Mouse (Mus musculus) NIH3T3 (cell line): ENCODE measurements around the gene Lenep.
A peak's percentile ranks its signal among the peaks of the same experiment; 100 is the strongest.

Source experiments
- DNase-seq: peaks from one replicate; pipeline ENCODE4 v3.0.0-alpha.2; 2012; ENCODE audit warnings: low read depth

Lenep gene

DNA sequence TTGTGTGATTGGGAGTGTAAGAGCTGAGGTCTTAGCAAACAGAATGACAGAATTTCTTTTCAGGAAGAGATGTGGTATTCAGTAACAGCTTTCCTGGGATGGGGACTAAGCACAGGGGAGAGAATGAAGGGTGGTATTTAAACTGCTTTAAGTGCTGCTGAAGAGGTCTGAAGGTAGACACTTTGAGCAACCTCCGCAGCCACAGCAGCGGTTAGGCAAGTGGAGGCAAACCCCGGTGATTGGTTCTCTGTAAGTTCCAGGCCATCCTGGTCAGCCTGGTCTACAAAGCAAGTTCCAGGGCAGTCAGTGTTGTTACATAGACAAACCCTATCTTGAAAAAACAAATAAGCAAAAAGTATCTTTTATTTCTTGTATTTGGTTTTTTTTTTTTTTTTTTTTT, 17.4 kb upstream of the Lenep start:
- peak; percentile 46 for DNase-seq

DNA sequence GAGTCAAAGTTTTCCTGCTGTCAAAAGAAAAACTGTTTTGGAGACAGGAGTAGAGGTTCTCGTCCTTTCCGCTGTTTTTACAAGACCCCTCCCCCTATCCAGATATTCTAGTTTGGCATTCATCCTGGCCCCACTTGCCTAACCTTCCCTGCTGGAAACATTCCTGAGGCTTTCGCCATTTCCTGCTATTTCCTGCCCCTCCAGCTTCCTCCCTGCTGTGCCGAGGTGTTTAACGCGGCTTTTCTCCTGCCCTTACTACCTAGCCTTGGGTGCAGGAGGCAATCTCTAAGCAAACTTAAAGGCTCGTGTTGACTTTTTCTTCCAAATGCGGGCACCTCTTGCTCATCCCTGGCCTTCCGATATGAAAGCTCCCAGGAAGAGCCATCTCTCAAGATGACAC, 17.0 kb upstream of the Lenep start:
- peak; percentile 92 for DNase-seq

DNA sequence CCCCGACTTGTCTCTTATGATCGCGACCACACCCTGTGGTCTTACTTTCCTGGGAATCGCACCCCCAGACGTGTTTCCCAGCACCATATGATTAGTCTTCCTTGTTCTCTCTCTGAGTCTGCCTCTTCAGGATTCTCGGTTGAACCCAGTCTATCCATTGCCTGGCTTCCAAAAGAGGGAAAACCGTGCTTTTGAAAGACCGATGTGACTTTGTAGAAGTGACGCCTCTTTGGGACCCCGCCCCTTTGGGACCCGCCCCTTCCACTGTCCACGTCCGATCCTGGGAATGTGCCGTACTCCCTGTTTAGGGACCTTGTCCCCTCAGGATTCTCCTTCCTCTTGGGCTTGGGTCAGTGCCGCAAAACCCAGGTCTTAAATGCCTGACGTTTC, 16.3 kb upstream of the Lenep start:
- peak; percentile 86 for DNase-seq

DNA sequence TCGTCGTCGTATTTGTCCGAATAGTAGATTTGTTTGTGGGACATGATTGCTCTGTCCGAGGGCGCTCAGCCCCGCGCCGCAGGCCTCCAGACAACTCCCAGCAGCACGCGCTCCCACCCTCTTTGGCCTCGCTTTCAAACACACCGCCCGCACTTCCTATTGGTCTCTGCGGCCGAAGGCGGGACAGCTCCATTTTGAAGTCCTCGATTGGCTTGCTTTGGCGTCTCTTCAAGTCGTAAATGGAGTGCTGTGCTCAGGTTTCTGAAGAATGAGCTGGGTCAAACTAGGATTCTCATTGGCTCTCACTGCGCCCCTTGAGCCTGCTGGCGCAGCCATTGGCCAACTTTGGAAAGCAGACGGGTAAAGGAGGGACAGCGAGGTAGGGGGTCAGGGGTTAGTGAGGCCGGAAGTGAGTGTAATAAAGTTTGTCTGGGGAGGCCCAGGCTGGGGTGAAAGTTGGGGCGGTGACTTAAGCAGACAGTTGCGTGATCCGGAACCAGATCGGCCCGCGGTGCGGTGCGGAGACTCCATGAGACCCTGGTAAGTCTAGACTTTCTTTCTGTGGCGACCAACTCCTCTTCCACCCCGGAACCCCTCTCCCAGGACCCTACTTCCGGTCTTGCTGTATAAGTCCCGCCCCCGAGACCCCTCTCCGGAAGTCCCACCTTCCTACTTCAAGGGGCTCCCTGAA, 15.7 kb upstream of the Lenep start, which contains the start of the genes Cks1b and Shc1:
Gene Cks1b (minus strand): TSS at position 214 of the 691 bp plus-strand sequence.
Gene Shc1 (plus strand): TSS at position 274 of the 691 bp plus-strand sequence.
- peak; percentile 99 for DNase-seq

DNA sequence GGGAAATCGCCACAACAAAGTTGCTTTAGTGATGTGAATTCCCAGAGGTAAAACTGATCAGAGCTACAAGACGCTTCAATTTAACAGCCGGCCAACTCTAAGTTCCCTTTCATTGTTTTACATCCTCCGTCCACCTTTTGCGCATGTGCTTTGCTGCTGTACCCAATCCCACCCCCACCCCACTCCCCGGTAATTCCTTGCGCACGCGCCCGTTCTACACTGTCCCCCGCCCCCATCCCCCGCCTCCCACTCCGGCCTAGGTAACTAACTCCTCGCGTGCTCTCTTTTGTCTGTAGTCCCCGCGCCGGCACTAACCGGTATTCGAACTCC, 15.2 kb upstream of the Lenep start:
- no peak for DNase-seq

DNA sequence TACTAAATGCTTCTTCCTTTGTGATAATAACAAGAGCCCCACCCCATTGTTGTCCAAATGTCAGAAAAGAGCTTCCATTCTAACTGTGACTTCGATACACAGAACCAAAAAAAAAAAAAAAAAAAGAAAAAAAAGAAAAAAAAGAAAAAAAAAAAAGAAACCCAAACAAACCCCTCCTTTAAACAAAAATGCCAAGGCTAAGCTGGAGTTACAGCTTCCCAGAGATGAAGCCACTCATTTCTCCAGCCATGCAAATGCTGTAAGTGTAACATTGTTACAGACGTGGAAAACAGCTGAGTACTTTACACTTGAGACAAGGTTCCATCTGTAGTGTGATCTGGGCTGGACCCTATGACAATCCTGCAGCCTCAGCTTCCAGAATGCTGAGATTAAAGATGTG, 14.5 kb upstream of the Lenep start:
- DNase-seq, result no peak

DNA sequence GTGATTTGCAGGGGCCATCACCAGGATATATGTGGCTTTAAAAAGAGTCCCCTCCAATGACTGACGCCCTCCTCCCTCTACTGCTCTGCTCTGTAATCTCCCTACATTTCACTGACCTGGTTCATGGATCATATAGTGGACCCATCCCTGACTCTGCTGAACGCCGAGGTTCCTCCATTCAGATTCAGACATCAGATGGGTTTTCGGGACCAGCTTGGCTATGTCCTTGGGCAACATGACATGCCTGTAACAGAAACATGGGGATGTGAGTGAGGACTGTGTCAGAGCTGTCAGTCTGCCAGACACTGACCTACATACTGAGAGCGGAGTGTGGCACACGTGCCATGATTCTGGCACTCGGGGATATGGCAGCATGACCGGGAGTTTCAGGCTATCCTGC, 13.6 kb upstream of the Lenep start:
- no peak for DNase-seq

DNA sequence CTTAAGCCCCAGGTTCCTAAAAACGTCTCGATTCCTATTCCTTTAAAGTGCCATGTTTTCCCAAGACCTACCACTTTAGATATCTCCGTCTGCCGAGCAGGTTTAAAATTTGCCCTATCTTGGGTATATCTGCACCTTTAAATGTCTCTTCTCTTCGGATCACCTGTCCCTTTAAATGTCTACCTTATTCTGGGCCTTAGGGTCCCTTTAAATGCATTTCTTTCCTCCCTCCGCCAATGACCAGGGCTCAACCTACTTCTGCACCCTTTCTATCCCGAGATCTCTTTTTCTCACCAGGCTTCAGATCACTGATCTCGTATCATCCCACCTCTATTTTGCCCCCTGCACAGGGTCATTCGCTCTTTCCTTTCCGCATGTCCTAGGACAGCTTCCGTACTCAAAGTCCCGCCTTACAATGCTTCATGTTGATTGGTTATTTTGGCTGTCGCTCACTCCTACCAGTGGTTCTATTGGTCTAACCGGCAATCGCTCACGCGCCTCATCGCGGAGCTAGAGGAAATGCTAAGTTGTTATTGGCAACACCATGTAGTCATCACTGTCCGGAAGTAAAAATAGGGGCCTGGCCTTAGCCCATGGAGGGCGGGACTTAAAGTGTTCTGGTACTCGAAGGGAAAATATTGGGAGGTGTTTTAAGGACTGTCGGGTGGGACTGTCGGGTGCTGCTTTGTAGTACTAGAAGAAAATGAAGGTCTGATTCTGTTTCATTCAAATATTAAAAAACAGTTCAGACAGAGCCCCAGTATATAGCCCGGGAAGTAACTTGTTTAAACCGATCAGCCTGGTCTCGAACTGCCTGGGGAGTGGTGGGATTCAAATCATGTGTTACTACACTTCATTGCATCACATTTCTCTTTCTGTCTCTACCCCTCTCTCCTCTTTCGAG, 9.1 kb upstream of the Lenep start, which contains the start of gene Flad1:
Gene Flad1 (minus strand): TSS at position 381 of the 904 bp plus-strand sequence.
- peak; percentile 100 for DNase-seq

DNA sequence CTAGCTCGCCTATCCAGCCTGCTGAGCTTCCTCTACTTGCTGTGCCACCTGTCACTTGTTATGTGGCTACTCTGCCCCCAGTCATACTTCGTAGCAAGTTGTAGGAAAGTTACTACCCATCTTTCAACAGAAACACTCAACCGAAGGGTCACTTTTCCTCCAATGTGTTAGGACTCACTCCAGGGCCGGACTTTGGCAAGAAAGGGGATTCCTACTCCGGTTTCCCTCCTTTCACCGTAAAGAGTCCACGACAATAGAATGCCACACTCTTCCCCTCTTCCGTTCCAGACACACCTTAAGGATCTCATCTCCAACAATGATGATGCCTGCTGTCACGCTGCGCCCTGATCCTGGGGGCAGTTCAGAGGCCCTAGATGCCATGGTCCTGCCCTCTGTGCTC, 8.3 kb upstream of the Lenep start:
- no peak for DNase-seq

DNA sequence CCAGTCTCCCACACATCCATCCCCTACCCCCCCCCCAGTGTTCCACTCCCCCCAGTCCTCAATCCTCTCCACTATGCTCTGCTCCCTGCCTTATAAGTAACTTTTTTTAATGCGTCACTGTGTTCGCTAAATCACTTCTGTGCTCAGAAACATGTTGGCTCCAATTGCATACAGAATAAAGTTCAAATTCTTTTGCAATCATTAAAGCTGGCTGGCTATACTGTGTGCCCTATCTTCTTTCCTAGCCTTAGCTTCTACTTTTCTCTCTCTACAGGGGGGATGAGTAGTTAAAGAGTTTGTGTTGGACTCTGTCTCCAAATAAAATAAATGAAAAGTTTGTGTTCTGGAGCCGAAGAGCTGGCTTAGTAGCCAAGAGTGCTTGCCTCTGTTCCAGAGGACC, 7.1 kb upstream of the Lenep start:
- DNase-seq, result no peak

DNA sequence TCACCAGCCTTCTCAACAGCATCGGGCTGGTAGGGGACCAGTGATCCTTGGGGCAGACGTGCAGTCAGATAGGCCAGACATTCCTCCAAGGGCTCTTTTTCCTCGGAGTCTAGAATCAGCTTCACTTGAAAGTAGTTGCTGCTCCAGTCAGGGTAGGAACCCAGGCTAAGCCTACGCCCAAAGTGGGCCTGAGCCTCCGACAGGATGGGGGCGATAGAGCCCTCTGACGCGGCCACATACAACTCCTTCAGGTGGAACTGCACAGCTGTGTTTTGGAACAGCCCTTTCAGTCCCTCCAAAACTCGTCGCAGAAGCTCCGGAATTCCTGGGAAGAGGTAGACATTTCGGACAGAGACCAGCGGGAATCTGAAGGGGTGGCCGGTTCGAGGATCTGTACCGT, 5.9 kb upstream of the Lenep start:
- DNase-seq, result no peak

DNA sequence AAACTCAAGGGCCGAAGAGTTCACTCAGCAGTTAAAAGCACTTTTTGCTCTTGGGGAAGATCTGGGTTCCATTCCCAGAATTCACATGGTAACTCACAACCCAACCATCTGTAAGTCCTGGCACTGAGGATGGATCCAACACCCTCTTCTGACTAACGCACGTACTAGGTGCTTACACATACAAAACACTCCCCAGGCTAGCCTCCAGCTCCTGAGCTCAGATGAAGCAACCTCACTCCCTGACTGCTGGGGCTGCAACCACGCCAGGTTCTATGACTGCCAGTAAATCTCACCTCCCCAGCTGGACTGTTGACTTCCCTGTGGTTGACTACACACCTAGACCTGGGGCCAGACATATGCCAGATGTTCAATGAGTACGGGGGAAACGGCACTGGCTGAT, 4.3 kb upstream of the Lenep start:
- DNase-seq, result peak; percentile 62

DNA sequence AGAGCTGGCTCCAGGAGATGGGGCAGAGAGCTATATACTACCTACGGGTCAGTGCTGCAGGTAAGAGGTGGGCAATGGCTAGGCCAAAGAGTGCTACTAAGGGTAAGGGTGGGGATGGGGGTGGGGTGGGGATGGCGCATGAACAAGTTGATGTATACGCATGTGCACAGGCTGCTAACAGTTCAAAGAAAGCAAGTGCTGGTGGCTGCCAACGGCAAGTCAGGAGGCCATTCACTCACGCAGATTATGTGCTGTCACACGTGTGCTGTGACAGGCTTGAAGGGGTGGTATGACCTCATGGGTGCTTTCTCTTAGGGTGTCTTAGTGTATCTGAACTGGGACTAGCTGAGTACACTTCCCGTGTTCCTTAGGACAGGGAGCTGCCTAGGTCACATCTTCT, 1.3 kb downstream of the Lenep start:
- no peak for DNase-seq

DNA sequence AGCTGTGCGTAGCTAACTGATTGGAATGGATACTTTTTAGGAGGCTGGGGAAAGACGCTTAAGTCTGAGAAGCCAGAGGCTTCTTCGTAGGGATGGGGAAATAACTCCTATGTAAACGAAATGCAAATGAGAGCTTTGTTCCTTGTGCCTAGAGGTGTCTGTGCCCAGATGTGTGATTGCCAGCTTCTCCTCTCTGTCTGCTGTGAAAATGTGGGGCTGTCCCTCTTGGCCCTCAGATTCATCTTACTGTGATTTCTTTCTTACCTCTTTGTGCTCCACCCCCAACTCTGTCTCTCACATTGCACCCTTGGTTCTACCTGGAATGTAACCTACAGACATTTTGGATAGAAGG, 6.0 kb downstream of the Lenep start:
- no peak for DNase-seq

DNA sequence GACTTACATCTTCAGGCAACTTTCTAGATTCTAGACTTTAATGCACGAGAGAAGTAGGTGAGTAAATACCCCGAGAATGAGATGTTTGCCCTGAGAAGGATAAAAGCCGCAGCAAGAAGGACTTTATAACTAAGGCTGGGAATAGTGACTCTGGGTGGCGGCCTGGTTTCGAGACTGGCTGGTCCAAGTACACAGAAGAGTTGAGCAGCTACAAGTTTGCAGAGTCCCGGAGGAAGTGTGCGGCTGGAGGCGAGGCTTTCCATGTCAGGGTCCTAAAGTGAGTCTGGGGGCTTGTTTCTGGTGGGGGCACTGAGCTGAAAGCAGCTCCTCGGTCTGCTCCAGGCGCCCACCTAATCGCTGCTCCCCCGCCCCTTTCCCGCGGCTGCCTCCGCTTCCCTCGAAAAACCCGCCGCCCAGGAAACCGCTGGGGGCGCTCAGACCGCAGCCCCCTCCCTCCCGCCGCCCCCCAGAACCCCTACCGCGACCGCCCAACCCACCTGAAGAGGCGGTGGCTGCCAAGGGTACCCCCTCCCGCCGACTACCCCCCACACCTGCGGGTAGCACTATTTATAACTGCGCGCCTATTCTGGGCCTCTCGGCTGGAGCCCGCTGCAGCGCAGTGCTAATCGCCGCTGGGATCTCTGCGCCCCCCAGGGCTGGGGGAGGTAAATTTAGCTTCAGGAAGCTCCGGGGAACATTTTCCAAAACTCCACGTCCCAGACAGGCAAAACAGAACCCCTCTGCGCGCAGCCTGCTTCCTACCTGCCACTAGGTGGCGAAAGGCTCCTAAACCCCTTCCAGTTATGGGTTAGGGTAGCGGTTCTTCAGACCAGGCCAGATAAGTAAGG, 6.6 kb downstream of the Lenep start:
- DNase-seq, result peak; percentile 93

DNA sequence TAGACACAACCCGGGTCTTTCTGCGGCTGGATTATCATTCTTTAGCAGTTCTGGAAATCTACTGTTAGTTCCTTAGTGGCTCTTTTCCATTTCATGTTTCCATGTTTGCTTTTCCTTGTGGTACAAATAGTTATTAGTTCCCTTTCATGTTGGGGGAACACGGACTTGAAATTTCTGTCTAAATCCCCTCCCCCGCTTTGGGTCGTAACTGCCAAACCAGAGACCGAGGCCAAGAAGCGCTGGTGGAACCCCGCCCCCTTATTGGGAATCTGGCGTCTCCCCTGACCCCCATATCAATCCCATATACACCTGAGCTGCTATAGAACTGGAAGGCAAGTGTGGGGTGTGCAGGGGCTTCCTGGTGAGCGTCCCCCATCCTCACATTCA, 7.2 kb downstream of the Lenep start:
- DNase-seq, result peak; percentile 21

DNA sequence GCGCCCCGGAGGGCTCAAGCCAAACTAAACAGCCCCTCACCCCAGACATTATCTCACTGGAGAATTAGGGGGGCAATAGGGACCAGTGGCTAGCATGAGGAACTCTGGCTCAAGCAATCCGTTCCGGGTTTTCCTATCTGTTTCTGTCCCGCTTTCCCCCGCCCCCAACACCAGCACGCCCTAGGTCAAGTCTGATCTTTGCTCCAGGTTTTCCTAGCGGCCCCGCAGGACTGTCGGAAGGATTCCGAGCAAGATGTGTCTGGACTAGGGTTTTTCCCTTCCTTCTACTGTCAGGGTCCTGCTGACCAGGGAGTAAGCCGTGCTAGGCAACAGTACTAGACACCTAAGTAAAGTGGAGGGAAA, 7.7 kb downstream of the Lenep start:
- no peak for DNase-seq

DNA sequence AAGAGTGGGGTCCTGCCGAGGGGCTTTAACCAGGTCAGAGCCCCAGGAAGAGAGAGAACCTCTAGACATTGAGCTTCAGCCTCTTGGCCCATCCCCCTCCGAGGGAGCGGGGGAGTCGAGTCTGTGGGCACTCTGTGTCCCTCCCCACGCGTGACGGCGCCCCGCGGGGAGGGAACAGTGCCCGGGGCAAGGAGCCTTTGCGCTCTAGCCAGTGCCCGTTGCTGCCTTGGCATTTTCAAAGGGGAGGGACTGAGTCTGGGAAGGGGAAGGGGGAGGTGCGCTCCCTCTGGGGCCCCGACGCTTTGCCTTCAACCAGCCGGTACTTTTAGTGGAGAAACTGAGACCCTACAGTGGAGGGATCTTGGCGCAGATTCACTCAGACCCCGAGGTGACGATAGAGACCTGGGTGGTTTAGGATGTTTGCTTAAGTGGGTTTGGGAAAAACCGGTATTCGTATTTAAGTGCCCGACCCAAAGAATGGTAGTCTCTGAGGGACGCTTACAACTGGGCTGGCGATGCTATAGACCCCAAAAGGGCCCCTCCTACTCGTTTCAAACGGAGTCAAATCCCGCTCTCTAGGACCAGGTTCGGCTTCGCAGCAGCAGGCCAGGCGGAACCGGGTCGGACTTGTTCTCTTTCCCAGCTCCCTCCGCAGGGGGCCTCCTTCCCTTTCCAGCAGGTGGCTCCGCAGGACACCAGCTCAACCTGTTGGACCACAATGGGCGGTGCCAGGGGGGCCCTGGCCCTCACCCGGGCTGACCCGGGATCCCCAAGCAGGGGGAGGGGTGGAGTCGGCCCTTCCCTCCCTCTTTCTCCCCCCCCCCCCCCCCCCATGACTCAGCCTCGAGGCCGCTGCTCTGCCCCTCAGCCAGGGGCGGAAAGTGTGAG, 8.3 kb downstream of the Lenep start, which contains the start of gene Zbtb7b:
Gene Zbtb7b (minus strand): TSS at position 771 of the 888 bp plus-strand sequence.
- DNase-seq, result peak; percentile 85

DNA sequence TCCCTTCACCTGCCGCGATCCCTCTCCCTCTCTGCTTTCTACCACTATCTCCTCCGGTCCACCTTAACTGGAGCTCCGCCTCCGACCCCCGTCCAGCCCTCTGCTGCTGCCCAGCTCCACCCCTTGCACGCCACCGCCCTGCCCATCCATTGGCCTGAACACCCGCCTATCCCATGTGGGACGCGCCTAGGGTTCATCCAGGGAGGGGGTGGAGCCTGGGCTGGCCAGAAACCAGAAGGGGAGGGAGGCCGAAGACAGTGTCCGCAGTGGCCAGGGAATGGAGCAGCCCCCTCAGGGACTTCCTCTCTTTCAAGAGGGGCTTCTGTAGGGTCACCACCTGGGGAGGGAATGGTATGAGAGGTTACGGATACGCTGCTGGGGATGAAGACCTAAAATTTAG, 9.0 kb downstream of the Lenep start:
- peak; percentile 99 for DNase-seq

DNA sequence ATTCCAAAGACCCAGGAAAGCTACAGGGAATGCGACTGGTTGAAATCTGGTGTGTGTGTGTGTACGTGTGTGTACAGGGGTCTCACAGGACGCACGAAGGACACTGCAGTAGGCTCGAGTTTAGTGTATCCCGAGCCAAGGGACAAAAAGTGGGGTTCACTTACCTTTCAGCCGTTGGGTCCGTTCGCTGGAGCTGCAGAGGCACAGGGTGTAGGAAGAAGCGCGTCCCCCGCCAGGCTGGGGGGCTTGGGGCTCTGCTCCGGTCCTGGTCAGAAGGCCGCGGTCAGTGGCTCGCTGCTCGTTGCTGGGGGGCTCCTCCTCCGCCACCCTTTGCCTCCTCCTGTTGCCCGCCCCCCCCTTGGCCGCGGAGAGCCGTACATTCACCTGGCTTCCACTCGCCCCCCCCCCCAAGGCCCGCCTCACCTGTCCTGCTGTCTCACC, 9.7 kb downstream of the Lenep start:
- DNase-seq, result peak; percentile 42
